Mouse (Mus musculus): ENCODE results near the gene Arhgef28. TPM values are rescaled to one million over a fixed set of nuclear protein-coding genes. Genes with fewer than 3 reads are reported as not detected.

Arhgef28 gene
- polyA plus RNA-seq, 1 experiment from 2014 or later, result 14.2 TPM

- Histone ChIP-seq H3K4me2 (ENCODE audit: low read depth, low read length) (no peak overlapping the region), H3K27ac (ENCODE audit: low read length) (no peak overlapping the region), H3K4me1 (ENCODE audit: control insufficient read depth, insufficient read depth, low read length) (peaks cover 6% of the 10 kb centered on the region; the same call in 1 of the 2 replicates), H3K9me3 (ENCODE audit: control insufficient read depth, low read length) (no peaks in the 10 kb centered on the region), H3K27me3 (replicated peaks; ENCODE audit: control insufficient read depth, insufficient read depth, low read length) (no peaks in the 10 kb centered on the region), H3K4me3 (ENCODE audit: low read length) (no peak overlapping the region), H3K9ac (ENCODE audit: low read depth, low read length) (no peak overlapping the region), H3K36me3 (ENCODE audit: control insufficient read depth, insufficient read depth, low read length) (no peaks in the 10 kb centered on the region)
- no peak for ATAC-seq
- WGBS, result 78% methylated on average over 9 of the region's 9 CpGs
Measured at GRCm38 (mm10) chr13:98140626-98141025, 65.6 kb downstream of the Arhgef28 start.

- WGBS, result 79% methylated on average over 4 of the region's 4 CpGs
Measured at GRCm38 (mm10) chr13:98138786-98139185, 67.5 kb downstream of the Arhgef28 start.

GRCm38 (mm10) chr13:98135890-98136555 is 70.2 kb downstream of the Arhgef28 start:
- no peaks in the 10 kb centered on the region for H3K36me3 ChIP-seq (ENCODE audit: control insufficient read depth, insufficient read depth, low read length)
- H3K4me1 ChIP-seq (ENCODE audit: control insufficient read depth, insufficient read depth, low read length), result peaks cover 6% of the 10 kb centered on the region; the same call in 1 of the 2 replicates
- H3K4me3 ChIP-seq (ENCODE audit: low read length), result no peak overlapping the region
- no peaks in the 10 kb centered on the region for H3K9me3 ChIP-seq (ENCODE audit: control insufficient read depth, low read length)
- H3K27ac ChIP-seq (ENCODE audit: low read length), result no peak overlapping the region
- no peak for ATAC-seq
- no peak overlapping the region for H3K4me2 ChIP-seq (ENCODE audit: low read depth, low read length)
- 47% methylated on average over 12 of the region's 12 CpGs for WGBS
- H3K27me3 ChIP-seq (replicated peaks; ENCODE audit: control insufficient read depth, insufficient read depth, low read length), result no peaks in the 10 kb centered on the region
- no peak overlapping the region for H3K9ac ChIP-seq (ENCODE audit: low read depth, low read length)

More at GRCm38 (mm10) chr13:98138786-98139185, 67.5 kb downstream of the Arhgef28 start:
- Histone ChIP-seq H3K27me3 (replicated peaks; ENCODE audit: control insufficient read depth, insufficient read depth, low read length) (no peaks in the 10 kb centered on the region), H3K4me1 (ENCODE audit: control insufficient read depth, insufficient read depth, low read length) (peaks cover 6% of the 10 kb centered on the region; the same call in 1 of the 2 replicates), H3K4me2 (ENCODE audit: low read depth, low read length) (no peak overlapping the region), H3K9ac (ENCODE audit: low read depth, low read length) (no peak overlapping the region), H3K36me3 (ENCODE audit: control insufficient read depth, insufficient read depth, low read length) (no peaks in the 10 kb centered on the region), H3K4me3 (ENCODE audit: low read length) (no peak overlapping the region), H3K9me3 (ENCODE audit: control insufficient read depth, low read length) (no peaks in the 10 kb centered on the region), H3K27ac (ENCODE audit: low read length) (no peak overlapping the region)
- no peak for ATAC-seq

DNA sequence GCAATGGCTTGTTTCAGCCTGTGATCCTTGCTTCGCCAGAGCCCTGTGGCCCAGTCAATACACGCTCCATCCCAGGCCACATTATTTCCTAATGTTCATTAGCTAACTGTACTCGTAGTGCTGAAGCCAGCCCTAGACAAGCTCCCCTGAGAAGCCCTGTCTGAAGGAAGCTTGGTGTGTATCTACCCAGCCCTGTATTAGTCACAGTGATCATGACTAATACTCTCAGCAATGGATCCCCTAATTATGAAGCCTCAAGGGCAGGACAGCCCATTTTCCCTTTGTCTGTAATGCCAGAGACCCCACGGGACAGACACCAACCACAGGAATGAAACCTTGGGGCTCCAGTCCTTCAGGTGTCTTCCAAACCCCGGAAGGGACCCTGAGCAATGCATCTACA is 73.3 kb downstream of the Arhgef28 start:
- WGBS, result 77% methylated on average over 5 of the region's 5 CpGs
- no peak overlapping the region for H3K4me3 ChIP-seq (ENCODE audit: low read length)

GRCm38 (mm10) chr13:98132264-98132663 is 74.0 kb downstream of the Arhgef28 start:
- Histone ChIP-seq H3K9me3 (ENCODE audit: control insufficient read depth, low read length) (no peaks in the 10 kb centered on the region), H3K4me3 (ENCODE audit: low read length) (no peak overlapping the region), H3K4me1 (ENCODE audit: control insufficient read depth, insufficient read depth, low read length) (peaks cover 6% of the 10 kb centered on the region; the same call in 1 of the 2 replicates), H3K27me3 (replicated peaks; ENCODE audit: control insufficient read depth, insufficient read depth, low read length) (no peaks in the 10 kb centered on the region), H3K4me2 (ENCODE audit: low read depth, low read length) (no peak overlapping the region), H3K9ac (ENCODE audit: low read depth, low read length) (no peak overlapping the region), H3K27ac (ENCODE audit: low read length) (no peak overlapping the region), H3K36me3 (ENCODE audit: control insufficient read depth, insufficient read depth, low read length) (no peaks in the 10 kb centered on the region)
- ATAC-seq, result no peak
- 72% methylated on average over 6 of the region's 6 CpGs for WGBS

More for the DNA sequence above, 73.3 kb downstream of the Arhgef28 start:
- Histone ChIP-seq H3K36me3 (ENCODE audit: control insufficient read depth, insufficient read depth, low read length) (no peaks in the 10 kb centered on the region), H3K27ac (ENCODE audit: low read length) (no peak overlapping the region), H3K9me3 (ENCODE audit: control insufficient read depth, low read length) (no peaks in the 10 kb centered on the region), H3K4me2 (ENCODE audit: low read depth, low read length) (no peak overlapping the region), H3K9ac (ENCODE audit: low read depth, low read length) (no peak overlapping the region), H3K4me1 (ENCODE audit: control insufficient read depth, insufficient read depth, low read length) (peaks cover 6% of the 10 kb centered on the region; the same call in 1 of the 2 replicates), H3K27me3 (replicated peaks; ENCODE audit: control insufficient read depth, insufficient read depth, low read length) (no peaks in the 10 kb centered on the region)
- no peak for ATAC-seq

- Histone ChIP-seq H3K9me3 (ENCODE audit: control insufficient read depth, low read length) (no peaks in the 10 kb centered on the region), H3K9ac (ENCODE audit: low read depth, low read length) (no peak overlapping the region), H3K4me3 (ENCODE audit: low read length) (no peak overlapping the region), H3K27me3 (replicated peaks; ENCODE audit: control insufficient read depth, insufficient read depth, low read length) (no peaks in the 10 kb centered on the region), H3K27ac (ENCODE audit: low read length) (no peak overlapping the region), H3K4me2 (ENCODE audit: low read depth, low read length) (no peak overlapping the region), H3K36me3 (ENCODE audit: control insufficient read depth, insufficient read depth, low read length) (no peaks in the 10 kb centered on the region), H3K4me1 (ENCODE audit: control insufficient read depth, insufficient read depth, low read length) (0 out of 2 replicates have a peak, but pooled peaks cover 5% of the 10 kb centered on the region)
- ATAC-seq, result no peak
- 58% methylated on average over 5 of the region's 5 CpGs for WGBS
Measured at GRCm38 (mm10) chr13:98125666-98126065, 80.6 kb downstream of the Arhgef28 start.

DNA sequence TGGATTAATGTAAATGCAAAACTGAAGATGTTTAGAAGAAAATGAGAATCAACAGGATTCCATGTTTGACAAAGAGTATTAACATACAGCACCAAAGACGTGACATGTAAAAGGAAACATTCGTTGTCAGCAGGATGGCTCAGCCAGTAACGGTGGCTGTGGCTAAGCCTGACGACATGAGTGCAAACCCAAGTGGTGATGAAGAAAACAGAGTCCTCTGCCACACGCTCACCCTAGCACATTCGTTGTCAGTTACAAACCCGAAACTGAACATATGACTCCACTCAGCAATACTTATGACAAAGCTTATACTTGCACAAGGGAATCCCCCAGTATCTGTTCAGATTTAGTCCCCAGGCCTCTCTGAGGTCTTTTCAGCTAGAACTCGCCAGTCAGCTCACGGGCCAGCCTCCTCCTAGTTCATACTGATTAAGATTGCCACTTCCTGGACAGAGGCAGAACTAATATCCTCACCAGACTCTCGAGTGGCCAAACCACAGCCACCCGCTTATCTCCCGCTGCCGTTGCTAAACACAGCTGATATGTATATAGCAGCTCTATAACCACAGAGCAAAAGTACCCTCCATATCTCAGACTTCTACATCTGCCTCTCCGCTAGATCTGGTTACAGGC is 82.0 kb downstream of the Arhgef28 start:
- Histone ChIP-seq H3K4me3 (ENCODE audit: low read length) (no peak overlapping the region), H3K27me3 (replicated peaks; ENCODE audit: control insufficient read depth, insufficient read depth, low read length) (no peaks in the 10 kb centered on the region), H3K9ac (ENCODE audit: low read depth, low read length) (no peak overlapping the region), H3K9me3 (ENCODE audit: control insufficient read depth, low read length) (no peaks in the 10 kb centered on the region), H3K36me3 (ENCODE audit: control insufficient read depth, insufficient read depth, low read length) (no peaks in the 10 kb centered on the region), H3K27ac (ENCODE audit: low read length) (peak overlapping the region; percentile 52), H3K4me1 (ENCODE audit: control insufficient read depth, insufficient read depth, low read length) (0 out of 2 replicates have a peak, but pooled peaks cover 10% of the 10 kb centered on the region), H3K4me2 (ENCODE audit: low read depth, low read length) (no peak overlapping the region)
- ATAC-seq, result peak; percentile 80
- 60% methylated on average over 14 of the region's 14 CpGs for WGBS

DNA sequence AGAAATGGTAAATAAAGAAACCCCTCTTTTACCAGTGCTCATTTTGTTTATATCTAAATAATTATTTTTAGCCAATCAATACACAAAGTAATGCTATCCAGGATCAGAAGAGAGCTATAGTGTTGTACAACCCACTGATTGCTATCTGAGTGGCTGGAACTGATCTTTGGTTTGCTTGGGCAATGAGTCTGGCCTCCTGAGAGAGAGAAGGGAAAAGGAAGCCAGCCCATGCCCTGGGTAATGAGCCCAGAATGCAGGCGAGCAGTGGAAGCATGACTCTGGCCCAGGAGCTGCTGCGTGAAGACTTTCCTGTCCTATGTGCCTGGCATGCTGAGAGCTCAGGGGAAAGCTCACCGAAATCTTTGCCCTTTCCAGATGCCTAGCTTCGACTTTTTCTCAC is 83.5 kb downstream of the Arhgef28 start:
- ATAC-seq, result no peak
- no peak overlapping the region for H3K27ac ChIP-seq (ENCODE audit: low read length)
- 77% methylated on average over 4 of the region's 4 CpGs for WGBS
- H3K9me3 ChIP-seq (ENCODE audit: control insufficient read depth, low read length), result no peaks in the 10 kb centered on the region
- no peaks in the 10 kb centered on the region for H3K36me3 ChIP-seq (ENCODE audit: control insufficient read depth, insufficient read depth, low read length)
- H3K4me3 ChIP-seq (ENCODE audit: low read length), result no peak overlapping the region
- 0 out of 2 replicates have a peak, but pooled peaks cover 10% of the 10 kb centered on the region for H3K4me1 ChIP-seq (ENCODE audit: control insufficient read depth, insufficient read depth, low read length)
- H3K27me3 ChIP-seq (replicated peaks; ENCODE audit: control insufficient read depth, insufficient read depth, low read length), result no peaks in the 10 kb centered on the region
- H3K9ac ChIP-seq (ENCODE audit: low read depth, low read length), result no peak overlapping the region
- H3K4me2 ChIP-seq (ENCODE audit: low read depth, low read length), result no peak overlapping the region

DNA sequence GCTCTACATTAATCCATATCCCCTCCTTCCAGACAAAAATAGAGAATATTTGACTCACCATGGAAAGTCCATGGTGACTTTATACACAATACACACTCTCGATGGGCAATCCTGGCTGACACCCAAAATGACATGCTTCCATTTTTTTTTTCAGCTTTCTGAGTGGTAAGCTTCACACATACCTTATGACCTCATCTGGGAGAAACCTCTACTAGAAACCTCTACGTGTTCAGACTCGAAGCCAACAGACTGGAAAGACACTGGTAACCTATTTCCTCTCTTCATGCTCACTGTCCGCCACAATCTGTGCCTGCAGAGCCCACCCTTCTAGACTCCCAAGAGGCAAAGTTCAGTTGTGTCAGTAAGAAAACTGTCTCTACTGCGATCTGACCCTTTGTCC is 84.2 kb downstream of the Arhgef28 start:
- Histone ChIP-seq H3K27me3 (replicated peaks; ENCODE audit: control insufficient read depth, insufficient read depth, low read length) (no peaks in the 10 kb centered on the region), H3K9me3 (ENCODE audit: control insufficient read depth, low read length) (no peaks in the 10 kb centered on the region), H3K4me1 (ENCODE audit: control insufficient read depth, insufficient read depth, low read length) (0 out of 2 replicates have a peak, but pooled peaks cover 10% of the 10 kb centered on the region), H3K27ac (ENCODE audit: low read length) (no peak overlapping the region), H3K36me3 (ENCODE audit: control insufficient read depth, insufficient read depth, low read length) (no peaks in the 10 kb centered on the region), H3K9ac (ENCODE audit: low read depth, low read length) (no peak overlapping the region), H3K4me2 (ENCODE audit: low read depth, low read length) (no peak overlapping the region), H3K4me3 (ENCODE audit: low read length) (no peak overlapping the region)
- WGBS, result 74% methylated on average over 5 of the region's 5 CpGs
- ATAC-seq, result no peak
